Mouse (Mus musculus) central nervous system, embryonic 11.5 days (tissue): ENCODE results near the gene Kif20b. TPM values are rescaled to one million over a fixed set of nuclear protein-coding genes. Genes with fewer than 3 reads are reported as not detected.

Experiments
- polyA plus RNA-seq: library from polyadenylated mRNA; depleted of rRNA; stranded (reverse); fragments of >200 nt; gene quantifications from 2 replicates; pipeline ENCODE4 v1.2.3, GENCODE M21; 2012; rRNA removed

The Kif20b gene
- polyA plus RNA-seq: 50.4 and 61.0 TPM in 2 replicates

DNA sequence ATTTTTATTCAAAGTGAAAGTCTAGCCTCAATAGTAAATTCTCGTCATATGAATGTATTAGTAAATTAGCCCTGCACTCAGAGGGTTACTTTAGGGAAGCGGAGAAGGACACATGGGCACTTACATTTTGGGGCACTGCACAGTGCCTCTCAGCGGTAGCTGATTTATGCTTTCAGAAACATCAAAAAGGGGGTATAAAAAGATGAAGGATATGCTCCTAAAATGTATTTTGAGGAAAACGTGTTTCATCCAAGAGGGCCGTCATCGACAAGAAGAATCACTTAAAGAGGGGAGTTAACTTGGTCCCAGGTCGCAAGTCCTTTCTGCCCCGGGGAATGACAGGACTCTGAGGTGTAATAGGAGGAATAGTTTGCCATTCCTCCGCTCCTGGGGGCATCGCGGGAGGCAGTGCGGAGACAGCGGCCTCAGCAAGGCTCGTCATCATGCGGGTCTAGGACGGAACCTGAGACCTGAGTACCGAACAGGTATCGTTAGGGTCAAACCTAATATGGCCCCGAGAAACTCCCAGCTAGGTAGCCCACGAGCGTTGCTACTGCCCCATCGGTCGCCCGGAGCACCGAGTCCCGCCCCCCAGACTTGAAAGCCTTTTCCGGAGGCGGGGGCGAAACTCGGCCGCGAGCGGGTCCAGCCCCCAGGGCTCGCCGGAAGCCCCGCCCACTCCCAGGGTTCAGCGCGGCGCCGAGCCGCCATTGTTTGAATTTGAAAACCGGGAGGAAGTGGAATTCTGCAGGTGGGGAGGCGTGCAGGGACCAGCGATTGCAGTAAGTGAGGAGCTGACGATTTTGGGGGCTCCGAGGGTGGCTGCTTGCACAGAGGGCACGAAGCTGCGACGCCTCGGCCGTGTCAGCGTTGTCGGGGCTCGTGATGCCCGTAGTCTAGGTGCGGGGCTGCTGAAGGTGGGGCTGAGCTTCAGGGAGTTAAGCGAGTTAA lies at the start of gene Kif20b:
Gene Kif20b (plus strand): TSS at position 710 of the 951 bp plus-strand sequence.

DNA sequence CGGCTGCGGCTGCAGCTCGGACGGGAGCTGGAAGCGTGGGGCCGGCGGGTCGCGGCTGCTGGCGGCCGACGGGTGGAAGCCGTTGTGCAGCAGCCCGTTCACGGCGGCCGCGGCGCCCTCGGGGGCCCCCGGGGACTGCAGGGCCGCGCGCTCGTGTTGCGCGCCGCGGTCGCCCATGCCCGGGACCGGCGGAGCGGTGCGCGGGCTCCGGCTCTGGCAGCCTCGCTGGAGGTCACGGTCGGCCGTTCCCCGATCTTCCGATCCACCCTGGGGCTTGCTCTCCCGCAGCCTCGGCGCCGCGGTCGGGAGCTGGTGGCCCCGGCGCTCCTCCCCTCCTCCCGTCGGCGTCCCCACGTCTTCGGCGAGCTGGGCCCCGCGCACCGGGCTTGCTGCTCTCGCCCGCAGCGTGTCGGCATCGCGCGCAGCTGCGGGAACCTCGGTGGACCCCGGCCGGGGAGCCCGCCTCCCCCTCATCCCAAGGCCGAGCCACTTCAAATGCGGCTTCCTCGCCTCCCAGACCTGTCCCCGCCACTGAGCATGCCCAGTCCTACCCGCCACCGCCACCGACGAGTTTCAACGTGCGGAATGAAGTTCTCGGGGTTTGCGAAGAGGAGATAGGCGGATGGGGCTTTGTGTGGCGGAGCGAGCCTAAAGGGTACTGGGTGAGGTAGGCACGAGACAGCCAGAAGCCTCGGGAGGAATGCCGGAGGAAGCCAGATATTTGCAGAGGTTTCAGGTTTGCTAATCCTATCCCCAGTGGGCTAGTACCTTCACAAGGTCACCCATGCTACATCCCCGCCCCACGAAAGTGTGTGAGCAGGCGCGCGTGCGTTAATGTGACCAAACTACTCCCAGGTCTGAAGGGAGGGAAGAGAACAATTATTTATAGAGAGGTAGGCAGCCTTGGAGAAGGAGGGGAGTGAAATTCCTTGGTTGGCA lies 43.3 kb upstream of the Kif20b start, which contains the start of gene Pank1:
Gene Pank1 (minus strand): TSS at position 853 of the 939 bp plus-strand sequence.

Other genes with a start within 250 kb of the Kif20b start
- gene Slc16a12, start 175.1 kb upstream of the Kif20b start, polyA plus RNA-seq: 2.0 and 2.2 TPM in 2 replicates
- gene Pank1, start 42.9 kb upstream of the Kif20b start, polyA plus RNA-seq: 4.8 and 5.0 TPM in 2 replicates